Mouse (Mus musculus) spleen, adult 2 months (tissue): ENCODE measurements at regions not wholly inside any gene's neighbourhood (a gene's known extent, or its start where the extent isn't known, plus 50 kb on each side); places are given as distances from the start of the nearest gene placed in this dataset.
"Not testable (repeated sequence)": the region's sequence is repeated elsewhere in the genome, so short reads cannot be mapped to it uniquely, and the experiment has no call there.

ENCODE experiments used
- DNase-seq, 2 experiments: peaks; one replicate each; pipeline versions ENCODE4 v3.0.0 to v3.0.0-alpha.2; 2012 to 2021; ENCODE audit warnings: low spot score in 2 of 2, low read depth in 1 of 2
- H3K27ac ChIP-seq: fragments of 200-500 bp; 2 replicates; pipeline ENCODE4 v1.5.1; 2012; ENCODE audit warnings: low read length, inconsistent platforms; ENCODE audit not compliant: insufficient read depth
- H3K27me3 ChIP-seq: fragments of 200-500 bp; 2 replicates; pipeline ENCODE4 v1.6.1; 2012; ENCODE audit warnings: mild to moderate bottlenecking, moderate library complexity, low read length, inconsistent platforms; ENCODE audit not compliant: control insufficient read depth, insufficient read depth
- H3K36me3 ChIP-seq: fragments of 200-500 bp; 2 replicates; pipeline ENCODE4 v1.6.1; 2012; ENCODE audit warnings: mild to moderate bottlenecking, low read length, inconsistent platforms; ENCODE audit not compliant: control insufficient read depth, insufficient read depth
- H3K4me1 ChIP-seq: fragments of 200-500 bp; 2 replicates; pipeline ENCODE4 v1.6.1; 2011; ENCODE audit warnings: inconsistent platforms; ENCODE audit not compliant: control insufficient read depth, insufficient read depth, insufficient read length
- H3K4me3 ChIP-seq: fragments of 200-500 bp; 2 replicates; pipeline ENCODE4 v1.5.1; 2011; ENCODE audit warnings: mild to moderate bottlenecking, inconsistent platforms; ENCODE audit not compliant: insufficient read depth, insufficient read length; ENCODE audit errors: extremely low read depth
- CTCF ChIP-seq: fragments of 200-500 bp; IDR thresholded peaks from 2 replicates; pipeline ENCODE4 v1.5.1; 2011; ENCODE audit warnings: mild to moderate bottlenecking, inconsistent platforms; ENCODE audit not compliant: insufficient read depth, insufficient read length, insufficient replicate concordance; ENCODE audit errors: extremely low read depth
- POLR2A ChIP-seq: fragments of 200-500 bp; IDR thresholded peaks from 2 replicates; pipeline ENCODE4 v1.6.1; 2011; ENCODE audit warnings: low read depth, low read length, inconsistent platforms
- WGBS: fragments of 180-500 bp; shearing (Covaris S2); methylation state at CpG from one replicate; pipeline ENCODE4 v1.1.7; 2018; 5-methylcytosine and 5-hydroxymethylcytosine counted together

GRCm38 (mm10) chr11:52460190-52460780 is 64.1 kb downstream of the 9530068E07Rik start:
- Histone ChIP-seq H3K27me3 (no peaks in the 10 kb centered on the region), H3K4me1 (no peaks in the 10 kb centered on the region), H3K36me3 (no peaks in the 10 kb centered on the region), H3K4me3 (no peak overlapping the region), H3K27ac (no peak overlapping the region)
- TF ChIP-seq CTCF, result no peak
- DNase-seq, result no peak
- 76% methylated on average over 7 of the region's 7 CpGs for WGBS

DNA sequence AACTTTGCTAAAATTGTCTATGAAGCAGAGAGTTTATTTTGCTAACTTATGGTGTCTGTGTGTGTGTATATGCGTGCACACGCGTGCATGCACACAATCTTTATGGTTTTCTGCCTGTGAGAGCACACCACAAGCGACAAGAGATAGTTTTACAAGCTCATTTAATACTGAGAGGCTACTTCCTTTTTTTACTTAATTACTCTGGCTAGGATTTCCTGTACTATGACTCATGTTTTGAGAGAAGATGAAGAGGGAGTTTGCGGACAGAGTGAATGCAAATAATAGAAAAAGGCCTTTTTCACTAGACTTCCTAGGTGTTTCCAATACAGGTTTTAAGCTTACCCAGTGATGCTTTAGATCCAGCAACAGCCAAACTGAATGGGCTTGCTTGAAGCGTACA is 74.9 kb downstream of the 9530068E07Rik start:
- not testable (repeated sequence) for H3K27me3 ChIP-seq, H3K27ac ChIP-seq, DNase-seq, H3K36me3 ChIP-seq, H3K4me3 ChIP-seq, H3K4me1 ChIP-seq
- 22% methylated on average over 6 of the region's 6 CpGs for WGBS

- not testable (repeated sequence) for H3K36me3 ChIP-seq, H3K4me3 ChIP-seq, DNase-seq, H3K27me3 ChIP-seq, H3K27ac ChIP-seq, H3K4me1 ChIP-seq
- WGBS, result 70% methylated on average over 10 of the region's 10 CpGs
These were observed 83.9 kb downstream of the 9530068E07Rik start for GRCm38 (mm10) chr11:52480111-52480510.

GRCm38 (mm10) chr11:52480694-52481093 is 84.5 kb downstream of the 9530068E07Rik start:
- not testable (repeated sequence) for H3K27me3 ChIP-seq, H3K27ac ChIP-seq, DNase-seq, H3K4me3 ChIP-seq, H3K36me3 ChIP-seq, H3K4me1 ChIP-seq
- 90% methylated on average over 24 of the region's 24 CpGs for WGBS

DNA sequence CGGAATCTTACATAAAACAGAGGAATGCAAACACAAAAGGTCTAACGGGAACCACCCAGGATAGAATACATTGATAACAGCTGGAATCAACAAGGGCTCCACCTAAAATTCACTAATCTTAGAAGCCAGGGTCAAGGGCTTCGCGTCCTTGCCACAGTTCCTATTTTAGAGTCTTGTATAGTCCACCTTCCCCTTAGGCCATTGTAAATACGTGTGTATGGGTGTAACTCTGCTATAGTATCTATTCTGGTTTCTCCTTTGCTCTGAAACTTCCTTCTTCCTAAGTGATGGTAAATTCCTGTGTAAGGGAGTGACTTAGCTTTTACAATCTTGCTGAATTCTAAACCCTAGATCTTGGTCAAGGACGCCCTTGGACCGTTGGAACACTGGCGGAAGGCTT is 87.3 kb downstream of the 9530068E07Rik start:
- not testable (repeated sequence) for H3K27ac ChIP-seq, DNase-seq, H3K27me3 ChIP-seq, H3K4me1 ChIP-seq, H3K4me3 ChIP-seq, H3K36me3 ChIP-seq
- 88% methylated on average over 6 of the region's 8 CpGs for WGBS

DNA sequence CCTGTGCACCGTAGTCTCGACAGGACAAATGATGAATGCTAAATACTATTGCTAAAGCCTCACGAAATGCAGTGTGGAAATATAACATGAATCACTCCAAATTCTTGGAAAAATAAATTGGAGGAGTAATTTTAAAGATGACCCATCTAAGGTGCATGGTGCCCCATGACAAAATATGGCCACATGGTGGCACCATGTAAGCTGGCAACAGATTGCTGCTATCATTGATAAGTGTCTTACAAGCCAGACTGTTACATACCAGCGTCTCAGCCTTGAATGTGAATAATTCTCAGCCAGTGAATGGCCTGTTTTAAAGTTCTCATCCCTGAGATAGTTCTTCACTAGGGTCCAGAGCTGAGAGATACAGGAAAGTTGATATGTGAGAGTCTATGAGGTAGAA is 92.3 kb downstream of the 9530068E07Rik start:
- not testable (repeated sequence) for DNase-seq, H3K27me3 ChIP-seq, H3K36me3 ChIP-seq, H3K4me3 ChIP-seq, H3K4me1 ChIP-seq, H3K27ac ChIP-seq
- WGBS, result 63% methylated on average over 4 of the region's 4 CpGs

- no peaks in the 10 kb centered on the region for H3K36me3 ChIP-seq
- no peak overlapping the region for H3K4me3 ChIP-seq
- 88% methylated on average over 6 of the region's 6 CpGs for WGBS
- TF ChIP-seq POLR2A (no peak), CTCF (no peak)
- H3K27ac ChIP-seq, result no peak overlapping the region
- no peaks in the 10 kb centered on the region for H3K4me1 ChIP-seq
- DNase-seq, result no peak
- no peaks in the 10 kb centered on the region for H3K27me3 ChIP-seq
These were observed 97.1 kb downstream of the 9530068E07Rik start for GRCm38 (mm10) chr11:52493336-52493735.

GRCm38 (mm10) chr11:52496908-52497307 is 100.7 kb downstream of the 9530068E07Rik start:
- Histone ChIP-seq H3K36me3 (no peaks in the 10 kb centered on the region), H3K27ac (no peak overlapping the region), H3K4me3 (no peak overlapping the region), H3K27me3 (no peaks in the 10 kb centered on the region), H3K4me1 (no peaks in the 10 kb centered on the region)
- 94% methylated on average over 3 of the region's 3 CpGs for WGBS
- no peak for DNase-seq
- TF ChIP-seq POLR2A, result no peak
- TF ChIP-seq CTCF, result no peak
